Mouse (Mus musculus): ENCODE data around the gene Jpt1. TPM values are rescaled to one million over a fixed set of nuclear protein-coding genes. Genes with fewer than 3 reads are reported as not detected.
"Not testable (repeated sequence)": the region's sequence is repeated elsewhere in the genome, so short reads cannot be mapped to it uniquely, and the experiment has no call there.

Jpt1 gene
- polyA plus RNA-seq, 1 experiment: 86.6 TPM

GRCm38 (mm10) chr11:115464851-115465250 is 49.3 kb downstream of the Jpt1 start:
- H3K36me3 ChIP-seq (ENCODE audit: control insufficient read depth): no peaks in the 10 kb centered on the region
- no peaks in the 10 kb centered on the region for H3K4me1 ChIP-seq (ENCODE audit: control insufficient read depth)
- H3K27me3 ChIP-seq (ENCODE audit: control insufficient read depth): 0 out of 2 replicates have a peak, but pooled peaks cover 3% of the 10 kb centered on the region
- H3K9me3 ChIP-seq (ENCODE audit: control insufficient read depth, low read length): no peaks in the 10 kb centered on the region
- TF ChIP-seq GATA1 (IDR thresholded peaks at IDR 0.05; ENCODE audit: low read length) (no peak), TAL1 (IDR thresholded peaks at IDR 0.05; ENCODE audit: low read length) (no peak)
- H3K4me3 ChIP-seq (replicated peaks): no peak overlapping the region

GRCm38 (mm10) chr11:115463397-115463796 is 50.8 kb downstream of the Jpt1 start:
- no peak overlapping the region for H3K4me3 ChIP-seq (replicated peaks)
- H3K27me3 ChIP-seq (ENCODE audit: control insufficient read depth): 0 out of 2 replicates have a peak, but pooled peaks cover 3% of the 10 kb centered on the region
- no peaks in the 10 kb centered on the region for H3K4me1 ChIP-seq (ENCODE audit: control insufficient read depth)
- no peak for TF ChIP-seq GATA1 (IDR thresholded peaks at IDR 0.05; ENCODE audit: low read length)
- TF ChIP-seq TAL1 (IDR thresholded peaks at IDR 0.05; ENCODE audit: low read length): no peak
- H3K9me3 ChIP-seq (ENCODE audit: control insufficient read depth, low read length): no peaks in the 10 kb centered on the region
- H3K36me3 ChIP-seq (ENCODE audit: control insufficient read depth): no peaks in the 10 kb centered on the region

DNA sequence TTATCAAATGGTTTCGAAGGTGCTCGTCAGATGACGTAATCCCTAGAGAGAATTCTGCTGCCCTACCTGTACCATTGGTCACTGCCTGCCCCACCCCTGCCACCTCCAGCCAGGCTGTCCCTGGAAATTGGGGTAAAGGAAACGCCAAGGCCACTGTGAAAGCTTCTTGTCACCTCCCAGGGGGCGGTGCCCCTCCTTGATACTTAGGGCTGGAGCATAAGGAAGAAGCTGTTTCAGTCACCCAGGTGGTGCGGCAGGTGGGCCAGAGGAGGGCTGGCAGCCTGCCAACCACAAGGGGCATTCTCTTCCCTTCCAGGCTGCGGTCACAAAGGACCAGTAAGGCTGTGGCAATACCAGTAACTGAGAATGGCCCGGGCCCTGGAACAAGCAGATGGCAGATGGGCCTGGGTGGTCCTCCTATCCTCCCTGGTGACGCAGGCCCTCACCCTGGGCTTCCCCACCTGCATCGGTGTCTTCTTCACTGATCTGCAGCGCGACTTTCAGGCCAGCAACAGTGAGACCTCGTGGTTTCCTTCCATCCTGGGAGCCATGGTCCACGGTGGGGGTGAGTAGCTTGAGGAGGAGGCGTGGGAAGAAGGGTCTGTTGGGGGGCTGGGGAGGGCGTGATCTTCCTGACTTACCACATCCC is 51.8 kb downstream of the Jpt1 start, which contains the start of gene Slc16a5:
Gene Slc16a5 (plus strand): TSS at position 232 of the 649 bp plus-strand sequence.
- H3K9me3 ChIP-seq (ENCODE audit: control insufficient read depth, low read length): no peaks in the 10 kb centered on the region
- TF ChIP-seq TAL1 (IDR thresholded peaks at IDR 0.05; ENCODE audit: low read length) (no peak), GATA1 (IDR thresholded peaks at IDR 0.05; ENCODE audit: low read length) (no peak)
- H3K36me3 ChIP-seq (ENCODE audit: control insufficient read depth): no peaks in the 10 kb centered on the region
- H3K4me1 ChIP-seq (ENCODE audit: control insufficient read depth): no peaks in the 10 kb centered on the region
- no peak within 1 kb of the TSS for H3K4me3 ChIP-seq (replicated peaks)
- H3K27me3 ChIP-seq (ENCODE audit: control insufficient read depth): 0 out of 2 replicates have a peak, but pooled peaks cover 3% of the 10 kb centered on the region

GRCm38 (mm10) chr11:115461846-115462242 is 52.3 kb downstream of the Jpt1 start:
- 0 out of 2 replicates have a peak, but pooled peaks cover 3% of the 10 kb centered on the region for H3K27me3 ChIP-seq (ENCODE audit: control insufficient read depth)
- H3K9me3 ChIP-seq (ENCODE audit: control insufficient read depth, low read length): no peaks in the 10 kb centered on the region
- H3K4me3 ChIP-seq (replicated peaks): no peak overlapping the region
- no peaks in the 10 kb centered on the region for H3K36me3 ChIP-seq (ENCODE audit: control insufficient read depth)
- TF ChIP-seq GATA1 (IDR thresholded peaks at IDR 0.05; ENCODE audit: low read length) (no peak), TAL1 (IDR thresholded peaks at IDR 0.05; ENCODE audit: low read length) (no peak)
- no peaks in the 10 kb centered on the region for H3K4me1 ChIP-seq (ENCODE audit: control insufficient read depth)

GRCm38 (mm10) chr11:115460976-115461375 is 53.2 kb downstream of the Jpt1 start:
- TF ChIP-seq GATA1 (IDR thresholded peaks at IDR 0.05; ENCODE audit: low read length) (no peak), TAL1 (IDR thresholded peaks at IDR 0.05; ENCODE audit: low read length) (no peak)
- Histone ChIP-seq H3K9me3 (ENCODE audit: control insufficient read depth, low read length) (no peaks in the 10 kb centered on the region), H3K4me1 (ENCODE audit: control insufficient read depth) (no peaks in the 10 kb centered on the region), H3K27me3 (ENCODE audit: control insufficient read depth) (0 out of 2 replicates have a peak, but pooled peaks cover 3% of the 10 kb centered on the region), H3K36me3 (ENCODE audit: control insufficient read depth) (no peaks in the 10 kb centered on the region), H3K4me3 (replicated peaks) (no peak overlapping the region)

DNA sequence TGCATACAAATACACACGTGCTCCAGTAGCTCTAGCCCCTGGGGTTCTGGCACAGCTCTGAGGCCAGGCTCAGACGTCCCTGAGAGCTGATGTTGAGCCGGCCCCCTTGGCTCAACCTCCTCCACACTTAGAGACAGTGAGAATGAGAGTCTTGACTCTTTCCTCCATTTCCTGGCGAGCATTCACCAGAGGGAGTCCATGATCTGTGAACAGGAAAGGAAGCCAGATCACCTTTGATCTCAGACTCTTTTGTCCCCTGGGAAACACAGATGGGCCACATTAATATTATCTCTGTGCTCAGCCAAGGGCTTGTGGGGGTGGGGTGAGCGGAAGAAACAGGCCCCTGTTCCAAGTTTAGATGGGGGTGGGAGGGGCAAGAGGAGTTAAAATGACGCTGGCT is 56.8 kb downstream of the Jpt1 start:
- peaks cover 10% of the 10 kb centered on the region for H3K9me3 ChIP-seq (ENCODE audit: control insufficient read depth, low read length)
- no peak for TF ChIP-seq TAL1 (IDR thresholded peaks at IDR 0.05; ENCODE audit: low read length)
- no peak for TF ChIP-seq GATA1 (IDR thresholded peaks at IDR 0.05; ENCODE audit: low read length)
- peaks cover 2% of the 10 kb centered on the region for H3K27me3 ChIP-seq (ENCODE audit: control insufficient read depth)
- H3K4me3 ChIP-seq (replicated peaks): no peak overlapping the region
- no peaks in the 10 kb centered on the region for H3K36me3 ChIP-seq (ENCODE audit: control insufficient read depth)
- no peaks in the 10 kb centered on the region for H3K4me1 ChIP-seq (ENCODE audit: control insufficient read depth)

DNA sequence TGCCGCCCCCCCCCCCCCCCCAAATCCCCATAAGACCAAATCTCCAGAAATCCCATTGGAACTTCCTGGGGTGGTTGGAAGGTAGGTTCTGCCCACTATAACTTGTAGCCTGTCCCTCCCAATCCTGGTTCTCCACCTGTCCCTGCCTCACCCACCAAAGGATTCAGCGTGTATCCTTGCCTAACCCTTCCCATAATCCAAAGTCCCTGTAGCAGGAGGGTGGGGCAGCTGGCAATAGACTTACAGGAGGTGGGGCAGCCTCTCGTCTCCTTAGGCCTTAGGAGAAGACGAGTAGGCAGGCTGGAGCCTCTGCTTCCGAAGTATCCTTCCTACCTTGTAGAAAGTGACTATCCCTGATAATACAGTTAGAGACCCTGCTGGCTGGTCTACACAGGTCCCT is 58.0 kb downstream of the Jpt1 start:
- H3K9me3 ChIP-seq (ENCODE audit: control insufficient read depth, low read length): peaks cover 10% of the 10 kb centered on the region
- peaks cover 2% of the 10 kb centered on the region for H3K27me3 ChIP-seq (ENCODE audit: control insufficient read depth)
- no peaks in the 10 kb centered on the region for H3K4me1 ChIP-seq (ENCODE audit: control insufficient read depth)
- TF ChIP-seq TAL1 (IDR thresholded peaks at IDR 0.05; ENCODE audit: low read length) (no peak), GATA1 (IDR thresholded peaks at IDR 0.05; ENCODE audit: low read length) (no peak)
- no peaks in the 10 kb centered on the region for H3K36me3 ChIP-seq (ENCODE audit: control insufficient read depth)
- no peak overlapping the region for H3K4me3 ChIP-seq (replicated peaks)

DNA sequence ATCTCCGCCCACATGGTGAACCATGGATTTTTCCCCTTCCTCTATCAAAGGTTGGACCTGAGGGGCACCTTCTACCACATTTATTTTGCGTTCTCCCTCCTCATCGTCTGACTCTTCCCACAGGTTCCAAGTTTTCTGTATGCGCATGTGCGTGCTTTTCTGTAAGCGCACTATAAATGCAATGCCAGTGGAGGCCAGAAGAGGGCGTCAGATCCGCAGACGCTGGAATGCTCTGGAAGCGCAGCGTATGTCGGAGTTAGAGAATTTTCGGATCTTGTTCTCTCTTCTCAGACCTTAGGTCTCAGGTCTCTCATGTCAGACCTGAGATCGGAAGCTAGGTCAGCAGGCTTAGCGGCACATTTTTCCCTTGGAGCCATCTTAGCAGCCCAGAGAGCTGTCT is 58.6 kb downstream of the Jpt1 start:
- Histone ChIP-seq H3K9me3 (ENCODE audit: control insufficient read depth, low read length) (peaks cover 10% of the 10 kb centered on the region), H3K4me1 (ENCODE audit: control insufficient read depth) (no peaks in the 10 kb centered on the region), H3K27me3 (ENCODE audit: control insufficient read depth) (peaks cover 2% of the 10 kb centered on the region), H3K36me3 (ENCODE audit: control insufficient read depth) (no peaks in the 10 kb centered on the region), H3K4me3 (replicated peaks) (no peak overlapping the region)
- TF ChIP-seq GATA1 (IDR thresholded peaks at IDR 0.05; ENCODE audit: low read length) (no peak), TAL1 (IDR thresholded peaks at IDR 0.05; ENCODE audit: low read length) (no peak)

DNA sequence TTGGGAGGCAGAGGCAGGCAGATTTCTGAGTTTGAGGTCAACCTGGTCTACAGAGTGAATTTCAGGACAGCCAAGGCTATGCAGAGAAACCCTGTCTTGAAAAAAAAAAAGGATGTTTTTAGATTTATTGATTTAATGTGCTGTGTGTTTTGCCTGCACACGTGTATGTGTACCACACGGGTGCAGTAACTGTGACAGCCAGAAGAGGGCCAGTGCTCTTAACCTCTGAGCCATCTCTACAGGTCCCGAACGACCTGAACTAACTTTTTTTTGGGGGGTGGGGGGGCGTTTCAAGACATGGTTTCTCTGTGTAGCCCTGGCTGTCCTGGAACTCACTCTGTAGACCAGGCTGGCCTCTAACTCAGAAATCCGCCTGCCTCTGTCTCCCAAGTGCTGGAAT is 59.4 kb downstream of the Jpt1 start:
- not testable (repeated sequence) for H3K4me3 ChIP-seq (replicated peaks); H3K4me1 ChIP-seq (ENCODE audit: control insufficient read depth); H3K27me3 ChIP-seq (ENCODE audit: control insufficient read depth); H3K36me3 ChIP-seq (ENCODE audit: control insufficient read depth)
- H3K9me3 ChIP-seq (ENCODE audit: control insufficient read depth, low read length): peaks cover 10% of the 10 kb centered on the region

- peaks cover 2% of the 10 kb centered on the region for H3K27me3 ChIP-seq (ENCODE audit: control insufficient read depth)
- no peak for TF ChIP-seq GATA1 (IDR thresholded peaks at IDR 0.05; ENCODE audit: low read length)
- TF ChIP-seq TAL1 (IDR thresholded peaks at IDR 0.05; ENCODE audit: low read length): no peak
Observed at GRCm38 (mm10) chr11:115453306-115453705, 60.9 kb downstream of the Jpt1 start.

More at GRCm38 (mm10) chr11:115453306-115453705, 60.9 kb downstream of the Jpt1 start:
- Histone ChIP-seq H3K9me3 (ENCODE audit: control insufficient read depth, low read length) (peaks cover 10% of the 10 kb centered on the region), H3K4me3 (replicated peaks) (no peak overlapping the region), H3K4me1 (ENCODE audit: control insufficient read depth) (no peaks in the 10 kb centered on the region), H3K36me3 (ENCODE audit: control insufficient read depth) (no peaks in the 10 kb centered on the region)
